Mouse (Mus musculus): ENCODE results near the gene Proz. TPM values are rescaled to one million over a fixed set of nuclear protein-coding genes. Genes with fewer than 3 reads are reported as not detected.

Proz gene
- 15.9 and 19.5 TPM in 2 replicates for polyA plus RNA-seq (2015; fragmentation: Nextera tagmentation; extraction: Ambion mirVana)

DNA sequence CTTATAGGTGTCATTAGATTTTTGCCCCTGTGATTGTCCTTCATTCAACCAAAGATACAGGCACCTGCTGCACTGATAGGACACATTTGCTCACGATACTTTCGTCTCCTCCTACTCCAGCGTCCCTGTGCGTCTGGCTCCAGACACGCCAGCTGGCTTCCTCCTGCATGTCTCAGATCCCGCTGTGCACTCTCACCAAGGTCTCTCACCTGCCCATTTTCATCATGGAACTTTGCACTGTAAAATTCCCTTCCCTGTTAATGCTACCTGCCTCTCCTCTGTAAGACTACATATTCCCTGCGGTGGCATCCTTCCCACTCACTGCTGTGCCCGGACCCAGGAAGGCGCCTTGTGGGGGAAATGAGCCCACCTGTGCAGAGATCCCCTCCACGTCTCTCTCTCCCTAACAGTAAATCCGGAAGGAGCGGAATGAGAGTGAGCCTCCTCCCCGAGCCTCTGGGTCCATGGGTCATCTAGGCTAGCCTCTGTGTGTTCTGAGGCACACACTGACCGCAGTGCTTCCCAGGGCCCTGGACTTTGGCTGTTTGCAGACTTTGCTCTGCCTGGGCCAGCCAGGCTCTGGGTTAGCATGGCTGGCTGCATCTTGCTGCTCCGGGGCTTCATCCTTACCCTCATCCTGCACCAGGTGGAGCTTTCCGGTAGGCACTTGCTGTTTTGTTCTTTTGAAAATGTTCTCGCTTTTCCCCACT is at the start of gene Proz:
Gene Proz, plus strand, starts transcription at position 474 of the 710 bp plus-strand sequence.
- Histone ChIP-seq H3K36me3 (ENCODE audit: control insufficient read depth, insufficient read depth) (peaks cover 5% of the 10 kb centered on the region; the same call in 1 of the 2 replicates), H3K27me3 (replicated peaks; ENCODE audit: control insufficient read depth, insufficient read depth, low read length) (no peaks in the 10 kb centered on the region), H3K9ac (ENCODE audit: low read depth, low read length) (no peak within 1 kb of the TSS), H3K27ac (ENCODE audit: low read depth, low read length) (peak within 1 kb of the TSS; percentile 74), H3K9me3 (ENCODE audit: control insufficient read depth) (no peaks in the 10 kb centered on the region), H3K4me2 (replicated peaks; ENCODE audit: low read depth) (peak within 1 kb of the TSS; percentile 51), H3K4me1 (replicated peaks; ENCODE audit: control insufficient read depth, insufficient read depth, low read length) (no peaks in the 10 kb centered on the region), H3K4me3 (ENCODE audit: low read depth, low read length) (peak within 1 kb of the TSS; percentile 8; the same call in 1 of the 2 replicates)
- no peak for TF ChIP-seq CTCF (IDR thresholded peaks at IDR 0.05; ENCODE audit: low read depth)
- ATAC-seq, result peak; percentile 90
- WGBS, result 43% methylated on average over 17 of the region's 17 CpGs

DNA sequence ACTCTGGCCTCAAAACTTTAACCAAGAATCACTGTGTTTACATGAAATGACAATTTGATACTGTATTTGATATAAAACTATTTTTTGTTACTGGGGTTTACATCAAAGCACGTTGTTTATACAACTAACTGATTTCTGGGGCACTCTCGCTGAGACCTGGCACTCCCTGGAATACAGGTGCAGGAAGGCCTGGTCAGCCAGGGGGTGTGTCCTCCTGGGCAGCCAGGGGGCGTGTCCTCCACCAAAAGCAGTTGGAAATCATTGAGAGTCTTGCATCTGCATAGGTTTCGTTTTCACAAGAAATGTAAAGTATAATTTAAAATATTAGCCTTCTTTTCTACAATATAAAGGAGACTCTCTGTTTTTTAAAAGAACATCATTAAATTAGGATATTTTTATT is 41.2 kb upstream of the Proz start:
- Histone ChIP-seq H3K4me3 (ENCODE audit: low read depth, low read length) (no peak overlapping the region), H3K9ac (ENCODE audit: low read depth, low read length) (no peak overlapping the region), H3K27me3 (replicated peaks; ENCODE audit: control insufficient read depth, insufficient read depth, low read length) (no peaks in the 10 kb centered on the region), H3K4me1 (replicated peaks; ENCODE audit: control insufficient read depth, insufficient read depth, low read length) (no peaks in the 10 kb centered on the region), H3K36me3 (ENCODE audit: control insufficient read depth, insufficient read depth) (no peaks in the 10 kb centered on the region), H3K4me2 (replicated peaks; ENCODE audit: low read depth) (no peak overlapping the region), H3K27ac (ENCODE audit: low read depth, low read length) (no peak overlapping the region), H3K9me3 (ENCODE audit: control insufficient read depth) (no peaks in the 10 kb centered on the region)
- TF ChIP-seq CTCF (IDR thresholded peaks at IDR 0.05; ENCODE audit: low read depth), result peak; percentile 31; the same call in 1 of the 2 replicates
- no peak for ATAC-seq
- WGBS, result 40% methylated on average over 4 of the region's 4 CpGs

DNA sequence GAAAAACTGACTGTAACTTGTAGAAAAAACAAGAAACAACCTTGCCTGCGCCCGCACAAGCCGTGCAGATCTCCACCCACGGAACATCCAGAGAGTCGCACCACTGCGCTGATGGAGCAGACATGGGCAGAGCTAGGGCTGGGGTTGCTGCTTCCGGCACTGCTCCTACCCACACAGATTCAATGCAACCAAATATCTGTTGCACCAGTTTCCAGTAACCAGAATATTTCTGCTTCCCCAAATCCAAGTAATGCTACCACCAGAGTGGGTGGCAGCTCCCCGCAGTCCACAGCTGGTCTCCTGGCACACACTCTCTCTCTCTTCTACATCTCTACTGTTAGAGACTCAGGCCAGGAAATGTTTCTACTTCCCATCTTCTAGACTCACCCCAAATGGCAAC is 38.9 kb upstream of the Proz start:
- no peak overlapping the region for H3K4me2 ChIP-seq (replicated peaks; ENCODE audit: low read depth)
- H3K27ac ChIP-seq (ENCODE audit: low read depth, low read length), result no peak overlapping the region
- no peak for ATAC-seq
- no peaks in the 10 kb centered on the region for H3K36me3 ChIP-seq (ENCODE audit: control insufficient read depth, insufficient read depth)
- WGBS, result 96% methylated on average over 8 of the region's 8 CpGs
- no peak overlapping the region for H3K9ac ChIP-seq (ENCODE audit: low read depth, low read length)
- H3K4me1 ChIP-seq (replicated peaks; ENCODE audit: control insufficient read depth, insufficient read depth, low read length), result no peaks in the 10 kb centered on the region
- no peaks in the 10 kb centered on the region for H3K9me3 ChIP-seq (ENCODE audit: control insufficient read depth)
- TF ChIP-seq CTCF (IDR thresholded peaks at IDR 0.05; ENCODE audit: low read depth), result no peak
- no peak overlapping the region for H3K4me3 ChIP-seq (ENCODE audit: low read depth, low read length)
- no peaks in the 10 kb centered on the region for H3K27me3 ChIP-seq (replicated peaks; ENCODE audit: control insufficient read depth, insufficient read depth, low read length)

DNA sequence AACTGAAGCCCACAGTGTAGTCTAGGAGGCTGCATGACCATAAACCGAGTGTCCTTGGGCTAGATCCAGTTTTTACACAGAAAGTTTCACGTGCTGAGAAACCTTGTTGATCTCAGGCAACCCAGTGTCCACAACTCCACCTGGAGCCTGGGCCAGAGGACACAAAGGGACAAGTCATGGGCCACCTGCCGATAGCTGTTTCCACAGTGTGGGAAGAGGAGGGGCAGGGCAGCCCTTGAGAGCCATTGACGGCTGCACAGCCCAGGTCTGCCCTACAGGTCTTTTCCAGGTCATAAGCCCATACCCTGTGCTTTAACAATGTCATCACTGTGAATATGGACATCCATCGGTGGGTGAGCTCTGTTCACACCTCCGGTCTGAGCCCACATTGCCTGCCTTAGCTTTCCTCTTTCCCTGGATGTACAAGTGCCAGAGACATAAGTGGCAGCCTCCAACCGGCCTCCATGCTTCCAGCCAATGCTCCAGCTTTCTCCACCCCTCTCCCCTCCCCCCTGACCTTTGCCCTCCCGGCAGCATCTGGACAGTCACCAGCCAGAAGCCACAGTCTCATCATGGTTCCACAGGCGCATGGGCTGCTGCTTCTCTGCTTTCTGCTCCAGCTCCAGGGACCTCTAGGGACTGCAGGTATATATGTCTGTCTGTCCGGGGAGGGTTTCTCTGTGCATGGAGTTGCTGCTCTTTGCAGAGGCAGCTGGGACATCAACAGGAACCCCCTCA is 35.1 kb upstream of the Proz start, which contains the start of gene F7:
Gene F7, plus strand, starts transcription at position 548 of the 738 bp plus-strand sequence.
- H3K27ac ChIP-seq (ENCODE audit: low read depth, low read length), result no peak within 1 kb of the TSS
- WGBS, result 66% methylated on average over 10 of the region's 10 CpGs
- no peak within 1 kb of the TSS for H3K4me3 ChIP-seq (ENCODE audit: low read depth, low read length)
- H3K9me3 ChIP-seq (ENCODE audit: control insufficient read depth), result no peaks in the 10 kb centered on the region
- H3K9ac ChIP-seq (ENCODE audit: low read depth, low read length), result no peak within 1 kb of the TSS
- ATAC-seq, result no peak; the same call in 1 of the 2 replicates
- H3K4me1 ChIP-seq (replicated peaks; ENCODE audit: control insufficient read depth, insufficient read depth, low read length), result no peaks in the 10 kb centered on the region
- no peaks in the 10 kb centered on the region for H3K36me3 ChIP-seq (ENCODE audit: control insufficient read depth, insufficient read depth)
- H3K4me2 ChIP-seq (replicated peaks; ENCODE audit: low read depth), result no peak within 1 kb of the TSS
- TF ChIP-seq CTCF (IDR thresholded peaks at IDR 0.05; ENCODE audit: low read depth), result no peak
- no peaks in the 10 kb centered on the region for H3K27me3 ChIP-seq (replicated peaks; ENCODE audit: control insufficient read depth, insufficient read depth, low read length)

DNA sequence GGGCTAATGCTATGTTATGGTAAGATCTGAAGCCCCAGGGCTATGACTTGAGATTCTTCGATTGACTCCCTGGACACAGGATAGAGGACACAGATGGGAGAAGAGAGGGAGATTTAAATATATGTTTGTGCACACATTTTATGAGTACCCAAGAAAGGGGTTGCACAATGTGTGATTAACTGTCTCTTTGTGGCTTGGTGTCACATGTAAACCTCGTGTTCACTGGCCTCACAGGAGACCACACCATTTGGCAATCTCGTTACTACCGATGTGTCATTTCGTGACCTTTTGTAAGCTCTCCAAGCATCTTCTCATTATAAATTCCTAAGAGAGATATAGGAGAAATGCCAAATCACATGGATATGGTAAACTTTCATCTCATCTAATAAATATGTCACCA is 33.1 kb upstream of the Proz start:
- Histone ChIP-seq H3K4me2 (replicated peaks; ENCODE audit: low read depth) (no peak overlapping the region), H3K27me3 (replicated peaks; ENCODE audit: control insufficient read depth, insufficient read depth, low read length) (no peaks in the 10 kb centered on the region), H3K9ac (ENCODE audit: low read depth, low read length) (no peak overlapping the region), H3K4me3 (ENCODE audit: low read depth, low read length) (no peak overlapping the region), H3K27ac (ENCODE audit: low read depth, low read length) (no peak overlapping the region), H3K4me1 (replicated peaks; ENCODE audit: control insufficient read depth, insufficient read depth, low read length) (no peaks in the 10 kb centered on the region), H3K36me3 (ENCODE audit: control insufficient read depth, insufficient read depth) (no peaks in the 10 kb centered on the region), H3K9me3 (ENCODE audit: control insufficient read depth) (no peaks in the 10 kb centered on the region)
- WGBS, result 79% methylated on average over 5 of the region's 5 CpGs
- TF ChIP-seq CTCF (IDR thresholded peaks at IDR 0.05; ENCODE audit: low read depth), result no peak
- ATAC-seq, result no peak

DNA sequence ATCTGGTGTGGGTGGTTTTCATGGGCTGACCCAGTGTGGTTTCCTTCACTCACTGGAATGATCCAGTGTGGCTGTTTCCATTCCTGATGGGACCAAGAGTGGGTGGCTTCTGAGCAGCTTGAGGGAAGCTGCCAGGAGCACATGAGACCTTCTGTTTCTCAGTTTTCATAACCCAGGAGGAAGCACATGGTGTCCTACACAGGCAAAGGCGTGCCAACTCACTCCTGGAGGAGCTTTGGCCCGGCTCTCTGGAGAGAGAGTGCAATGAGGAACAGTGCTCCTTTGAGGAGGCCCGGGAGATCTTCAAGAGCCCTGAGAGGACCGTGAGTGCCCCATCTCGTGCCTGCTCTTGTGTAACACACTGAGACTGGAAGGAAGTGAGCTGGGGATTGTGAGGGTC is 32.2 kb upstream of the Proz start:
- H3K36me3 ChIP-seq (ENCODE audit: control insufficient read depth, insufficient read depth), result no peaks in the 10 kb centered on the region
- no peak overlapping the region for H3K27ac ChIP-seq (ENCODE audit: low read depth, low read length)
- H3K27me3 ChIP-seq (replicated peaks; ENCODE audit: control insufficient read depth, insufficient read depth, low read length), result no peaks in the 10 kb centered on the region
- no peak overlapping the region for H3K4me3 ChIP-seq (ENCODE audit: low read depth, low read length)
- H3K4me2 ChIP-seq (replicated peaks; ENCODE audit: low read depth), result no peak overlapping the region
- no peak for ATAC-seq
- TF ChIP-seq CTCF (IDR thresholded peaks at IDR 0.05; ENCODE audit: low read depth), result no peak
- WGBS, result 51% methylated on average over 5 of the region's 5 CpGs
- no peak overlapping the region for H3K9ac ChIP-seq (ENCODE audit: low read depth, low read length)
- H3K9me3 ChIP-seq (ENCODE audit: control insufficient read depth), result no peaks in the 10 kb centered on the region
- no peaks in the 10 kb centered on the region for H3K4me1 ChIP-seq (replicated peaks; ENCODE audit: control insufficient read depth, insufficient read depth, low read length)
